Mouse (Mus musculus) cerebellum, postnatal 25 days (tissue): ENCODE data around the gene Npy.

ENCODE experiments used
- DNase-seq, 2 experiments: peaks; one replicate each; pipeline ENCODE4 v3.0.0; 2021; ENCODE audit warnings: mixed read lengths in 2 of 2

Gene Npy

DNA sequence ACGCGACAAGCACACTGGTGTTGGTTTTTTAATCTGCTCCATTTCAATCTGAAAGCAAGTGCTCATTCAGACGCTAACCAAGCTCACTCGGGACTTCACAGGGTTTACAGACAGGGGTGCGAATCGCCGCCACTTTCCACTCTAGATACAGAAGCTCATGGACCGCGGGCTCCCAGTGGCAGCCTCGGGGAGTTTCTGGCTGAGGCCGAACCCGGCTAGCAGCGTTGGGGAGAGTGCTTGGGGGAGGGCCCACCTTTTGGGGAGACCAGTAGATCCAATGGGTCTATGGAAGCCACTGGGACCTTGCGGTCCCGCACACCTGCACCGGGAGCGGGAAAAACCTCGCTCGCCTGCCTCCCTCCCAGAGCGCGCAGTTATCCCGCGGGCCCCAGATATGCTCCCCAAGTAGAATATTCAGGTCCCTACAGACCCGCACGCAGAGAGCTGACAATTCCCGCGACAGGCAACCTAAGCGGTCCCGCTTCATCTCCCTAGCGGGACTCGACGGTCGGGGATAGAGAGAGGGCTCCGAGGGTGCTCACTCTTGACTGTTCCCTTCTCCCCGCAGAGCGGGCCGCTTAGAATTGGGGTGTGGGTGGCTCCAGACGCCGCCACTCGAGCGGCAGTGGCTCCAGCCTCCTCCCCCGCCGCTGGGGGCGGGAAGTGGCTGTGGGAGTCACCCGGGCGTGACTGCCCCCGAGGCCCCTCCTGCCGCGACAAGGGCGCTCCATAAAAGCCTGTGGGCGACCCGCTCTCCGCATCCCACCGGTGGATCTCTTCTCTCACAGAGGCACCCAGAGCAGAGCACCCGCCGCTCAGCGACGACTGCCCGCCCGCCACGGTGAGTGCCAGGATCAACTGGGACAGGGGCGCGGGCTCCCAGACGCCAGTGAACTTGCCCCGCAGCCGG lies at the start of gene Npy:
Gene Npy, plus strand, starts transcription at position 750 of the 910 bp plus-strand sequence.
- DNase-seq, result peak; percentile 23 to 30

- DNase-seq, result no peak
Observed at GRCm38 (mm10) chr6:49775006-49775405, 47.5 kb upstream of the Npy start.

DNA sequence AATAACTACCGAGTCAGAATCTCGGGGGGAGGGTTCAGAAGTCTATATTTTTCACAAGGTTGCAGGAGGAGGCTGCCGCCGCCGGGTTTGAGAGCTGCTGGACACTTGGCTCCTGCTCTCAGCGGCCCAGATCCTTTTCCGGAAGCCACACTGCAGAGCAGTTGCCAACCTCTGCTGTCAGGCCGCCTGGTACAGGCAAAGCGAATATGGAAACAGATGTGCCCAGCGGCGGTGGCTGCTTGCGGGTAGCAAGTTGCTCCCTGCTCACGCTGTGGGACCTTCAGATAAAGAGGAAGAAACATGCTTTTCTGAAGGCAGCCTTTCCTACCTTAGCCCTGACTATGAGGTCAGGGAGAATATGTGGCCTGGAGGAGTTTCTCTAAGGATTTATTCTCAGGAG lies 44.4 kb upstream of the Npy start:
- peak; percentile 24 to 25 for DNase-seq

GRCm38 (mm10) chr6:49778729-49779128 lies 43.8 kb upstream of the Npy start:
- no peak for DNase-seq

DNA sequence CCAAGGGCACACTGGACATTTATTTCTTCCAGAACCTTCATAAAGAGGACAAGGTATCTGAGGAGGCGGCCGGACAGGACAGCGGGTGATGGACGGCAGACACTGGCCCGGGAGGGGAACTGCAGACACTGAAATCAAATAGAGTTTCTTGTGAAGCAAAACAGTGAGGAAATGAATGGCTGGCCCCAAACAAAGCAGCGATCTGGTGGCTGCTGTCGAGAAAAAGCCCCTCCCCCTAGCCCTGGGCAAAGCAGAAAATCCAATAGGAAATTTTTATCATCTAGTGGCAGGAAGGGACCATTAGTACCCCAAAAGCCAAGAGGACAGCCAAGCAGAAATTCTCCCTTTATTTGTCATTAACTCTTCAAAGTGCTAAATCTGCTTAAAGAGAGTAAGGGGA lies 42.9 kb upstream of the Npy start:
- no peak for DNase-seq

DNA sequence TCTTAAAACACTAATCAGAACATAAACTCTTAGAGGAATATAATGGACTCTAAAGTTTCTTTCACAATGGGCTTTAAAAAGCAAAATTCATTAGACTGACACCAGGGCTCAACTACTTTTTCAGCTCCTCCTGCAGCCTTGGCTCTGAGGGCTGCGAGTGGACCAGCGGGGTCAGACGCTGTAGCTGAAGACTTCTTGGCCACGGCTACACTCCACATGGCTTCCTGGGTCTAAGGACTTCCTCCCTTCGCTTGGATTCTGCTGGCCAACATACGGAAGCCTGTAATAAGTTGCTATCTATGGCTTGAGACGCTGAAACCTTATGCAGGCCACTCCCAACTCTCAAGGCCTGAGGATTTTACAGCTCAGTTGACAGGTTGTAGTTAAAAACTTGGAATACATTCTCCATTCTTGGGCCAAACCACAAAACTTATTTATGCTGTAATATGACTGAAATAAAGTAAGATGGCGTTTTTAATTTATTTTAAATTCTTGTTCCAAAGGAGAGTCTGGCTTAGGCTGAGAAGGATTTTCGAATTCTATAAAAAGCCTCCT lies 41.6 kb upstream of the Npy start:
- no peak for DNase-seq

GRCm38 (mm10) chr6:49781852-49782251 lies 40.7 kb upstream of the Npy start:
- no peak for DNase-seq

DNA sequence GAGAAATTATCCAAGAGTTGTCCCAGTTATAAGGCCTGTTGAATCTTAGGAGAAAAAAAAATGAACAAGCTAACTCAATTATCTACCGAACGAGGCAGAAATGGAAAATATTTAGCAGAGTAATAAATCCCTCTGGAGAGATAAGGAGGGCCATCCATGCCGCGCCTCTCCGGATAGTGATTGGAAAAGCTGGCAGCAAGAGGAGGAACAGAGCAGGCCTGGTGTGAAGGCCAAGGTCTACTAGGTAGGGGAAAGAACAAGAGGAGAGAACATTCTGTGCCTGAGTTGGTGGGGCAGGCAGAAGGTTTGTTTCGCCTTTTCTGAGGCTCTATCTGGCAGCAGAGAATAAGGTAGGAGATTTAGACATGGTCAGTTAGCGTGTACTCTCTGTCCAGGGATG lies 39.8 kb upstream of the Npy start:
- no peak for DNase-seq

GRCm38 (mm10) chr6:49792524-49792923 lies 30.0 kb upstream of the Npy start:
- no peak for DNase-seq

DNA sequence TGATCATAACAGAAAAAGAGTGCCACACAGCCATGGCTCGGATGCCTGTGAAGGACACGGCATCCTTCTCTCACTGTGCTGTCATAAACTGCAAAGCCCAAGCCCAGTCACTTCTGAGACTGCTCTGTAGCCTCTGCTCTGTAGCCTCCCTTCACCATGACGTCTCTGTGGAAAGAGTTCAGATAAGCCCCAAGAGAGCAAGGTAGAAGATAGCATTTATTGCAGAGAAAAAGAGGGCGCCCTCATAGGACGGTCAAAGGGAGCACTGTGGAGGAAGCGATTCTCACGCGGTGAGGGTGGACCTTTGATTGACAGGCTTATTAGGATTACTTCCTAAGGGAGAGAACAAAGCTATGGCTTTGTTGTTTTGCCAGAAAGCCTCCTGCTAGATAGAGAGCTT lies 18.4 kb upstream of the Npy start:
- no peak for DNase-seq

DNA sequence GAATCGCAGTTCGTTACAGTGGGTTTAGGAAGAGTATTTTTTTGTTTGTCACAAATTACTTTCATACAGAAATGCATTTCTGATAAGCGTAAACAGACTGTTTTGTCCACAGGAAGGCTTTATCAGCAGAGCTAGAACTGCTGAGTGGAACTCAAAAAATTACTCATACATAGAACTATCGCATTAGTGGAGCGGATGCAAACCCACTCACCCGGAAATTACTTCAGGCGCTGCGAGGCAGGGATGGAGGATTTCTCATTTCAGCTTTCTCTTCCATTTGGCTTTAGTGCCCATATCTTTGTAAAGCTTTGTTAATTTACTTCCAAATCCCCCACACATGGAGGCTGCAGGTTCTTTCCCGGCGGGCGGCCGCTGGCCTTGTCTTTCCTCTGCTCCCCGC lies 14.4 kb upstream of the Npy start:
- no peak for DNase-seq

DNA sequence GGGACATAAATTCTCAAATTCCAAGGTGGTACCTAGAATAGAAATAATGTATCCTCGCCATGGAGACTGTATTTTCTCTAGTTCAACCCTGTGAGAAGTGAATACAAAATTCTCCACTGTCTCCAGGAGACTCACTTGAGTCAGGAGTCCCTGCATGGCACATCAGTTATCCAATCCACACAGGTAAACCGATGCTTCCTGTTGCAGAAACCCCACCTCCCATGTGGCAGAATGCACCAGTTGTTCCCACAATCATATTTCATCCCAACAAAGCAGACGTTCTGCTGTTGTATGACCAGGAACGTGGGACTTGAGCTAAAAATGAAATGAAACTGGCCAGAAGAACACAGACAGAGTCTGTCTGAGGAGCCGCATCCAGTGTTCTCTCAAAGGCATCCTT lies 5.3 kb upstream of the Npy start:
- DNase-seq, result no peak

DNA sequence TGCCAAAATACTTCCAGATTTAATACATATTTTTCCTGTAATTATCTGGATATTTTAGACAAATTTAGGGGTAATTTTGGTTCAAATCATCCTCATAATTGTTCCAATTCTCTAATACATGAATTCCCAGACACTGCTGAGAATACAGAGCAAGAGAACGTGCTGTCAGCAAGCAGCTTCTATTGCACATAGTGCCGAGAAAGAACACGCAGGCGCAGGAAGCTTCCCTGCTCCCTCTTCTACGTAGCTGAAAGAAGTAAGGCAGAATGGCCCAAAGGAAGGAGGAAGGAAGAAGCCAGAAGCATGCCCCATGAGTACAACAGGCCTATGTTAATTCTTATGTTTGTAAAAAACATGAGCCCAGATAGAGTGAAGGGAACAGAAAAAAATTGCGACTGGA lies 4.9 kb upstream of the Npy start:
- no peak for DNase-seq

- DNase-seq, result no peak
Observed at GRCm38 (mm10) chr6:49822871-49823230, 341 bp downstream of the Npy start.

DNA sequence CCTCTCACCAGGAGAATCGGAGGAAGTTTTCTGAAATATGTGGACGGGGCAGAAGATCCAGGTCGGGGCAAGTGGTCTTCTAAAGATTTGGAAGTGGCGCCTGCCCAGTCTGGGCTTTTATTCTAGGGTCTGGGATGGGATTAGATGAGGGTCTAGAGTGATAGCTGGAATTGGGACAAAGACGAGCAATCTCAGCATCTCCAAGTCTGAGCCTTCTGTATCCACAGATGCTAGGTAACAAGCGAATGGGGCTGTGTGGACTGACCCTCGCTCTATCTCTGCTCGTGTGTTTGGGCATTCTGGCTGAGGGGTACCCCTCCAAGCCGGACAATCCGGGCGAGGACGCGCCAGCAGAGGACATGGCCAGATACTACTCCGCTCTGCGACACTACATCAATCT lies 861 bp downstream of the Npy start:
- DNase-seq, result no peak

- no peak for DNase-seq
Observed at GRCm38 (mm10) chr6:49823821-49824220, 1.3 kb downstream of the Npy start.

DNA sequence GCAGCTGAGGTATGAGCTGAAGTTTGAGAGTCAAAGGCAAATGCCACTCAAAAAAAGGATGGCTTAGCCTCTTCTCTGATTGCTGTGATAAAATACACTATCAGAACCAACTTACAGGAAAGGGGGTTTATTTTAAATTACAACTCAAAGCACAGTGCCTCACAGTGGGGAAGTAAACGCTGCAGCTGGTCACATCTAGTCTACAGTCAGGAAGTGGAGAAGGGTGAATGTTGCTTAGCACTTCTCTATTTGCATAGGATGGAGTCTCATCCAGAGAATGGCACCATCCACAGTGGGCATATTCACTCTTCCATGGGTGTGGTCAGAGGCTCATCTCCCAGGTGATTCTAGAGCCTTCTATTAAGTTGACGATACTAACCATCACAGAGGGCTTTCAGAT lies 9.1 kb downstream of the Npy start:
- DNase-seq, result no peak

GRCm38 (mm10) chr6:49856830-49857229 lies 34.3 kb downstream of the Npy start:
- DNase-seq, result no peak

DNA sequence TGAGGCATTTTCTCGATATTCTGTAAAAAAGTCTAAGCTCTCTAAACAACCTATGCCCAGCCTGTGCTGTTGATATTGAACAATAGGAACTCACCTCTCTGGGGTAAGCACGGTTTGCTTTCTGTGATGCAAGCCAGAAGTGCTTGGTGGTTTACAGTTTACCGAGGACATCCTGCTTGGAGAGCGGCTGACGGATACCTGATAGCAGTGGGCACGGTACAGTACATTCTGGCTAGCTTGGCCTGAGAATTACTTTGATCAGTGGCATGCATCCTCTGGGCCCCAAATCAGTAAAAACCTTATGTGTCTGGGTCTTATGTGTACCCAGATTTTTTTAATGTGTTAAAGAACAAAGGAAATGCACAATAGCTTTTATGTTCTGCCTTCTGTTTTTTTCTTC lies 45.1 kb downstream of the Npy start:
- DNase-seq, result no peak

GRCm38 (mm10) chr6:49871071-49871470 lies 48.6 kb downstream of the Npy start:
- no peak for DNase-seq

DNA sequence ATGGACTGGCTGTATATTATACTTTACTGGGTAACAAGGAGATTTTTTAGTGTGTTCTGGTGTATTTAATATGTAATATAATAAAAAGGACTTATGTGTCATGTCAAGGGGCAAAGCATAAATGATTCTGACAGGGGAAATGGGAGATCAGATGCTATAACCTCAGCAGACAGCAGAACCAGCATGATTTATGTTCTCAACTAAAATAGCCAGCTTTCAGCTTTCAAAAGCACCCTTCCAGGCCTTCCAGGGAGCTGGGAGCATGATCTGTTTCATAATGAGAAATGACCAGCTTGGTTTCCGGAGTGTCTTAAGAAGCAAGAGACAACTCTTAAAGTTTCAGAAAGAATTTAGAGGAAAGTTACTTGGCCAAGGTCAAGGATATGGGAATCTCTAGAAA lies 51.0 kb downstream of the Npy start:
- no peak for DNase-seq

GRCm38 (mm10) chr6:49875160-49875559 lies 52.6 kb downstream of the Npy start:
- DNase-seq, result no peak

DNA sequence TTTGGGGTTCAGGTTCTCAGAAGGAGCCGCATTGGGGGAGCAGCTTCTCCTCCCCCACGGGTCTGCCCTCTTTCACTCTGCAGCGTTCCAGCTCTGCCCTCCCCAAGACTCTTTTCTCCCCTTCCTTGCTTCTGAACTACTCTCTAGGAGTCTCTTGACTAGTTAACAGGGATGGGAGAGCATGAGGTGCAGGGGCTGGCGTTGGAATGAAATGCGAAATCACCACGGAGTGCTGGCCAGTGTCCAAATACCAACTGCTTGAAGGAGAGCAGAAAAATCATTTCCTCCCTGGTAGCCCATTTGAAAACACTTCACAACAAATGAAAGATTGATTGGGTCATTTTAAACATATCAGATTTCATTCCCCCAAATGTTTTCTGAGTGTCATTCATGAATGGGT lies 53.3 kb downstream of the Npy start:
- DNase-seq, result peak in 1 of 2 experiments; percentile 43
